Mouse (Mus musculus): ENCODE data around the gene 2310011J03Rik. TPM values are rescaled to one million over a fixed set of nuclear protein-coding genes. Genes with fewer than 3 reads are reported as not detected.
A peak's percentile ranks its signal among the peaks of the same experiment; 100 is the strongest.

Gene 2310011J03Rik
- polyA plus RNA-seq, 1 experiment from 2014 or later: 64.8 TPM

DNA sequence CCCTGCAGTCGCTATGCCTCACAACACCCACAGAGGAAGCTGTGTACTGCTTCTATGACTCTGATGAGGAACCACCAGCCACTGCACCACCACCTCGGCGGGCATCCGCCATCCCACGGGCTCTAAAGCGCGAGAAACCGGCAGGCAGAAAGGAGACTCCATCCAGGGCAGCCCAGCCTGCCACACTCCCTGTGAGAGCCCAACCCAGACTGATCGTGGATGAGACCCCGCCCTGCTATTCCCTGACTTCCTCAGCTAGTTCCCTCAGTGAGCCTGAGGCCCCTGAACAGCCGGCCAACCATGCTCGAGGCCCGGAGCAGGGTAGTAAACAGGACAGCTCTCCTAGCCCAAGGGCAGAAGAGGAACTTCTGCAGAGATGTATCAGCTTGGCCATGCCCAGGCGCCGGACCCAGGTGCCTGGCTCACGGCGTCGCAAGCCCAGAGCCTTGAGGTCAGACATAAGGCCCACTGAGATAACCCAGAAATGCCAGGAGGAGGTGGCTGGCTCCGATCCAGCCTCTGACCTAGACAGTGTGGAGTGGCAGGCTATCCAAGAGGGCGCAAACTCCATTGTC, 6.6 kb downstream of the 2310011J03Rik start:
- H3K27me3 ChIP-seq (replicated peaks; ENCODE audit: insufficient read depth, low read length): peaks cover 44% of the 10 kb centered on the region
- no peak overlapping the region for H3K27ac ChIP-seq (ENCODE audit: low read length)
- DNase-seq (ENCODE audit: low spot score) (no peak), ATAC-seq (no peak)
- no peak overlapping the region for H3K4me3 ChIP-seq (ENCODE audit: low read depth, low read length)
- no peak overlapping the region for H3K4me2 ChIP-seq (replicated peaks; ENCODE audit: low read depth, low read length)
- peaks cover 13% of the 10 kb centered on the region; the same call in 1 of the 2 replicates for H3K4me1 ChIP-seq (ENCODE audit: insufficient read depth, low read depth, low read length)
- no peaks in the 10 kb centered on the region for H3K9me3 ChIP-seq (ENCODE audit: low read length)
- TF ChIP-seq EP300 (IDR thresholded peaks at IDR 0.05) (no peak), CTCF (IDR thresholded peaks at IDR 0.05) (no peak)
- H3K9ac ChIP-seq (replicated peaks; ENCODE audit: low read depth): no peak overlapping the region
- H3K36me3 ChIP-seq (ENCODE audit: insufficient read depth, low read length): no peaks in the 10 kb centered on the region; the same call in 1 of the 2 replicates
- 38% methylated on average over 20 of the region's 20 CpGs for WGBS

- Histone ChIP-seq H3K4me2 (replicated peaks; ENCODE audit: low read depth, low read length) (no peak overlapping the region), H3K4me3 (ENCODE audit: low read depth, low read length) (no peak overlapping the region), H3K9ac (replicated peaks; ENCODE audit: low read depth) (no peak overlapping the region), H3K4me1 (ENCODE audit: insufficient read depth, low read depth, low read length) (peaks cover 13% of the 10 kb centered on the region; the same call in 1 of the 2 replicates), H3K9me3 (ENCODE audit: low read length) (no peaks in the 10 kb centered on the region), H3K27me3 (replicated peaks; ENCODE audit: insufficient read depth, low read length) (peaks cover 44% of the 10 kb centered on the region), H3K36me3 (ENCODE audit: insufficient read depth, low read length) (no peaks in the 10 kb centered on the region), H3K27ac (ENCODE audit: low read length) (no peak overlapping the region)
- ATAC-seq (no peak), DNase-seq (ENCODE audit: low spot score) (no peak)
- TF ChIP-seq EP300 (IDR thresholded peaks at IDR 0.05): no peak
- TF ChIP-seq CTCF (IDR thresholded peaks at IDR 0.05): no peak
- WGBS: 57% methylated on average over 54 of the region's 54 CpGs
Observed at GRCm38 (mm10) chr10:80312586-80313504, 7.5 kb downstream of the 2310011J03Rik start.

DNA sequence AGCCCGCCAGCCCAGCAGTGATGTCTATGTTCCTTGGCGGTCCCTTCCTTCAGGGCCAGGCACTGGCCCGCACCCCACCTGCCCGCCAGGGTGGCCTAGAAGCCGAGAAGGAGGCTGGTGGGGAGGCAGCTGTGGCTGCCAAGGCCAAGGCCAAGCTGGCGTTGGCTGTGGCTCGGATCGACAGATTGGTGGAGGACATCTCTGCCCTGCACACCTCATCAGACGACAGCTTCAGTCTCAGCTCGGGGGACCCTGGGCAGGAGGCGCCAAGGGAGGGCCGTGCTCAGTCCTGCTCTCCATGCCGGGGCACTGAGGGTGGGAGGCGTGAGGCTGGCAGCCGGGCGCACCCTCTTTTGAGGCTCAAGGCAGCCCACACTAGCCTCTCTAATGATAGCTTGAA, 8.8 kb downstream of the 2310011J03Rik start:
- no peak for DNase-seq (ENCODE audit: low spot score)
- Histone ChIP-seq H3K27ac (ENCODE audit: low read length) (no peak overlapping the region), H3K9me3 (ENCODE audit: low read length) (no peaks in the 10 kb centered on the region), H3K9ac (replicated peaks; ENCODE audit: low read depth) (no peak overlapping the region), H3K27me3 (replicated peaks; ENCODE audit: insufficient read depth, low read length) (peaks cover 44% of the 10 kb centered on the region), H3K36me3 (ENCODE audit: insufficient read depth, low read length) (no peaks in the 10 kb centered on the region), H3K4me1 (ENCODE audit: insufficient read depth, low read depth, low read length) (peaks cover 10% of the 10 kb centered on the region; the same call in 1 of the 2 replicates), H3K4me3 (ENCODE audit: low read depth, low read length) (no peak overlapping the region), H3K4me2 (replicated peaks; ENCODE audit: low read depth, low read length) (no peak overlapping the region)
- 77% methylated on average over 13 of the region's 16 CpGs for WGBS
- no peak for ATAC-seq
- TF ChIP-seq CTCF (IDR thresholded peaks at IDR 0.05) (no peak), EP300 (IDR thresholded peaks at IDR 0.05) (no peak)

- 8% methylated on average over 25 of the region's 25 CpGs for WGBS
- Histone ChIP-seq H3K9ac (replicated peaks; ENCODE audit: low read depth) (no peak overlapping the region), H3K36me3 (ENCODE audit: insufficient read depth, low read length) (no peaks in the 10 kb centered on the region), H3K27ac (ENCODE audit: low read length) (no peak overlapping the region), H3K4me1 (ENCODE audit: insufficient read depth, low read depth, low read length) (peaks cover 5% of the 10 kb centered on the region; the same call in 1 of the 2 replicates), H3K4me3 (ENCODE audit: low read depth, low read length) (no peak overlapping the region), H3K9me3 (ENCODE audit: low read length) (no peaks in the 10 kb centered on the region), H3K27me3 (replicated peaks; ENCODE audit: insufficient read depth, low read length) (peaks cover 19% of the 10 kb centered on the region), H3K4me2 (replicated peaks; ENCODE audit: low read depth, low read length) (no peak overlapping the region)
- no peak for DNase-seq (ENCODE audit: low spot score)
- ATAC-seq: no peak
- no peak for TF ChIP-seq EP300 (IDR thresholded peaks at IDR 0.05)
- TF ChIP-seq CTCF (IDR thresholded peaks at IDR 0.05): no peak
Observed at GRCm38 (mm10) chr10:80304862-80305261, 15.5 kb downstream of the 2310011J03Rik start.

GRCm38 (mm10) chr10:80304458-80304857, 15.9 kb downstream of the 2310011J03Rik start:
- Histone ChIP-seq H3K27ac (ENCODE audit: low read length) (no peak overlapping the region), H3K9me3 (ENCODE audit: low read length) (no peaks in the 10 kb centered on the region), H3K9ac (replicated peaks; ENCODE audit: low read depth) (no peak overlapping the region), H3K36me3 (ENCODE audit: insufficient read depth, low read length) (no peaks in the 10 kb centered on the region), H3K27me3 (replicated peaks; ENCODE audit: insufficient read depth, low read length) (peaks cover 23% of the 10 kb centered on the region), H3K4me3 (ENCODE audit: low read depth, low read length) (no peak overlapping the region), H3K4me2 (replicated peaks; ENCODE audit: low read depth, low read length) (no peak overlapping the region), H3K4me1 (ENCODE audit: insufficient read depth, low read depth, low read length) (peaks cover 5% of the 10 kb centered on the region; the same call in 1 of the 2 replicates)
- DNase-seq (ENCODE audit: low spot score) (no peak), ATAC-seq (no peak)
- TF ChIP-seq CTCF (IDR thresholded peaks at IDR 0.05): no peak
- TF ChIP-seq EP300 (IDR thresholded peaks at IDR 0.05): no peak
- 20% methylated on average over 12 of the region's 12 CpGs for WGBS

- Histone ChIP-seq H3K4me2 (replicated peaks; ENCODE audit: low read depth, low read length) (0 out of 2 replicates have a peak overlapping the region, but pooled peaks have one; percentile 14), H3K36me3 (ENCODE audit: insufficient read depth, low read length) (no peaks in the 10 kb centered on the region), H3K4me1 (ENCODE audit: insufficient read depth, low read depth, low read length) (peaks cover 5% of the 10 kb centered on the region; the same call in 1 of the 2 replicates), H3K27me3 (replicated peaks; ENCODE audit: insufficient read depth, low read length) (peaks cover 38% of the 10 kb centered on the region), H3K9me3 (ENCODE audit: low read length) (no peaks in the 10 kb centered on the region), H3K9ac (replicated peaks; ENCODE audit: low read depth) (no peak overlapping the region), H3K27ac (ENCODE audit: low read length) (peak overlapping the region; percentile 54), H3K4me3 (ENCODE audit: low read depth, low read length) (no peak overlapping the region)
- WGBS: 5% methylated on average over 9 of the region's 9 CpGs
- peak; percentile 93 for DNase-seq (ENCODE audit: low spot score)
- ATAC-seq: peak; percentile 91
- TF ChIP-seq CTCF (IDR thresholded peaks at IDR 0.05): no peak; the same call in 1 of the 2 replicates
- peak; percentile 45; the same call in 1 of the 2 replicates for TF ChIP-seq EP300 (IDR thresholded peaks at IDR 0.05)
Observed at GRCm38 (mm10) chr10:80302471-80302881, 17.9 kb downstream of the 2310011J03Rik start.
